Mouse (Mus musculus) heart, postnatal 36 days (tissue): ENCODE measurements around the gene Bco1. TPM values are rescaled to one million over a fixed set of nuclear protein-coding genes. Genes with fewer than 3 reads are reported as not detected.

Source experiments
- DNase-seq, 2 experiments: peaks; one replicate each; pipeline ENCODE4 v3.0.0; 2021 to 2022
- intact Hi-C: fragments of 180-260 bp; cut with DNase I; formaldehyde crosslinking; loops from one replicate; pipeline ENCODE4 v1.15.1; 2025
- total RNA-seq, 2 experiments: library from RNA; stranded (reverse); gene quantifications; 2 replicates each; pipeline ENCODE4 v1.2.3; 2021

Gene Bco1
- total RNA-seq, 2 experiments from 2014 or later, result not detected

GRCm38 (mm10) chr8:117178676-117179075, 83.0 kb downstream of the Bco1 start:
- intact Hi-C loops, result no loop called here
- DNase-seq, result no peak

DNA sequence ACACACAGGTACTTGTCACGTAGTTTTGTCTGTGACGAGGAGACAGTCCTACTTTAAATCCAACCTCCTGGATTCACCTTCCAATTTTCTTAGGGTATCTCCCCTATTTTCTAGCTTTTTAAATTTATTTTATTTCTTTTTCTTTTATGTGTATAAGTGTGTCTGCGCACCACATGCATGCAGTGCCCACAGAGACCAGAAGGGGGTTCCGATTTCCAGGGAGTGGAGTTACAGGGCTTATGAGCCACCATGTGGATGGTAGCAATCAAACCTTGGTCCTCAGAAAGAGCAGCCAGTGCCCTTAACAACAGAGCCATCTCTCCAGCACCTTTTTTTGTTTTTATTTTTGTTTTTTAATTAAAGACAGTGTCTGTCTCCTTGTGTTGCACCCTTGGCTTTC, 87.1 kb downstream of the Bco1 start:
- no peak for DNase-seq
- intact Hi-C loops, result no loop called here

Other genes starting within 250 kb of the Bco1 start
- 10 to 100 TPM; 63.5 to 72.1 TPM for gene Cmc2, start 174.4 kb upstream of the Bco1 start, total RNA-seq
- under 1 TPM; 0.95 to 1.00 TPM for gene Cenpn, start 174.1 kb upstream of the Bco1 start, total RNA-seq
- gene Atmin, start 152.5 kb upstream of the Bco1 start, total RNA-seq, result 10 to 100 TPM; 14.6 to 17.4 TPM
- gene 1700030J22Rik, start 116.9 kb upstream of the Bco1 start, total RNA-seq, result under 1 TPM; 0.39 to 0.43 TPM
- 10 to 100 TPM; 48.8 to 52.0 TPM for gene Gcsh, start 102.3 kb upstream of the Bco1 start, total RNA-seq
- under 1 TPM in 1 of 2 experiments, not detected in 1; 0.08 TPM for gene Pkd1l2, start 13.4 kb upstream of the Bco1 start, total RNA-seq
- 1 to 10 TPM; 4.5 to 5.1 TPM for gene Gan, start 62.3 kb downstream of the Bco1 start, total RNA-seq
- gene Cmip, start 161.2 kb downstream of the Bco1 start, total RNA-seq, result 10 to 100 TPM; 20.3 to 25.1 TPM